Mouse (Mus musculus): ENCODE measurements around the gene Cnfn. TPM values are rescaled to one million over a fixed set of nuclear protein-coding genes. Genes with fewer than 3 reads are reported as not detected.

The Cnfn gene
- polyA plus RNA-seq, 1 experiment from 2014 or later: not detected

DNA sequence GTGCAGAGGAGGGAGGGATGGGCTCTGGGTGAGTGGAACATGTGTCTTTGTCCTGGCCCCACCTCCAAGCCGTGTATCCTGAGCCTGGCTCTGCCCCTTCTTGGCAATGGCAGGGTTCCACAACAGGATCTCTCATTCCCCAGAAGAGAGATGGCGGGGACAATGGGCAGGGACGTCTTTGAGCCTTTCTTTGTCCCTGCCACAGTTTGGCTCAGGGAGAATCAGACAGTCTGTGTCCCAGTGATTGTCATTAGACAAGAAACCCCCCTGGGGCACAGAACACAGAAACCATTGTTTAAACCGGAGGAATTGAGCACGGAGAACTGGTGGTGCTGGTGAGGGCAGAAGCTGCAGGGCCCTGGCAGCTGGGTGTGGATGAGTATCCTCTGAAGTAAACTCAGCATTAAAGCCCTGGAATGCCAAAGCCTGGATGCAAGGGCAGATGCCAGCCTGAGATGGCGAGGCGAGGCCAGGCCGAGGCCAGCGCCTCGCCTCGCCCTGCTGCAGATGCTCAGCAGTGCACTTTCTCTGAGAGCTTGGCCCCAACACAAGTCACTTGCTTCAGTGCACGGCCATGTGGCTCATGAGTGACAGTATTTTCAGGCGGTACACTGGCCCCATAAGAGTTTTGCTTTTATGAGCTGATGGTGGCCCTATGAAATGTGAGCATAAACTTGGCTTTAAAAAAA is 3.4 kb downstream of the Cnfn start:
- Histone ChIP-seq H3K4me1 (ENCODE audit: control insufficient read depth, insufficient read depth, low read length) (peaks cover 11% of the 10 kb centered on the region), H3K9ac (ENCODE audit: low read length) (peak overlapping the region; percentile 29; the same call in 1 of the 2 replicates), H3K27ac (ENCODE audit: low read depth, low read length) (no peak overlapping the region), H3K4me2 (ENCODE audit: low read length) (no peak overlapping the region), H3K9me3 (replicated peaks; ENCODE audit: control insufficient read depth, low read length) (no peaks in the 10 kb centered on the region), H3K36me3 (ENCODE audit: control insufficient read depth, insufficient read depth, low read length) (peaks cover 27% of the 10 kb centered on the region), H3K27me3 (replicated peaks; ENCODE audit: control insufficient read depth, insufficient read depth, low read length) (peaks cover 22% of the 10 kb centered on the region), H3K4me3 (ENCODE audit: low read depth, low read length) (no peak overlapping the region)
- peak; percentile 41 for DNase-seq (ENCODE audit: low spot score)
- WGBS: 12% methylated on average over 13 of the region's 13 CpGs
- peak; percentile 31; the same call in 1 of the 2 replicates for ATAC-seq

DNA sequence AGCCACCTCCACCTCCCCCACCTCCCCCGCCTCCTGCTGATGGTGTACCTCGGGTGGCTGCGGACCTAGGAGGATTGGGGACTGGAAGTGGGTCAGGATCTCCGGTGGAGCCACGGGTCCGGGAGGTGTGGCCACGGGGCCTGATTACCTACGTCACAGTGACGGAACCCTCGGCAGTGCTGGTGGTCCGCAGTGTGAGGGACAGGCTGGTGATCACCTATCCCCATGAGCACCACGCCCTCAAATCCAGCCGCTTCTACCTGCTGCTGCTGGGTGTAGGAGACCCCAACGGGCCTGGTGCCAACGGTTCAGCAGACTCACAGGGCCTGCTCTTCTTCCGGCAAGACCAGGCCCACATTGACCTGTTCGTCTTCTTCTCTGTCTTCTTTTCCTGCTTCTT is 5.9 kb downstream of the Cnfn start:
- peaks cover 51% of the 10 kb centered on the region for H3K36me3 ChIP-seq (ENCODE audit: control insufficient read depth, insufficient read depth, low read length)
- H3K4me1 ChIP-seq (ENCODE audit: control insufficient read depth, insufficient read depth, low read length): peaks cover 11% of the 10 kb centered on the region
- no peak overlapping the region for H3K4me3 ChIP-seq (ENCODE audit: low read depth, low read length)
- H3K27ac ChIP-seq (ENCODE audit: low read depth, low read length): no peak overlapping the region
- no peaks in the 10 kb centered on the region for H3K9me3 ChIP-seq (replicated peaks; ENCODE audit: control insufficient read depth, low read length)
- ATAC-seq (no peak), DNase-seq (ENCODE audit: low spot score) (no peak)
- 97% methylated on average over 17 of the region's 17 CpGs for WGBS
- peaks cover 14% of the 10 kb centered on the region for H3K27me3 ChIP-seq (replicated peaks; ENCODE audit: control insufficient read depth, insufficient read depth, low read length)
- no peak overlapping the region for H3K4me2 ChIP-seq (ENCODE audit: low read length)
- H3K9ac ChIP-seq (ENCODE audit: low read length): no peak overlapping the region

DNA sequence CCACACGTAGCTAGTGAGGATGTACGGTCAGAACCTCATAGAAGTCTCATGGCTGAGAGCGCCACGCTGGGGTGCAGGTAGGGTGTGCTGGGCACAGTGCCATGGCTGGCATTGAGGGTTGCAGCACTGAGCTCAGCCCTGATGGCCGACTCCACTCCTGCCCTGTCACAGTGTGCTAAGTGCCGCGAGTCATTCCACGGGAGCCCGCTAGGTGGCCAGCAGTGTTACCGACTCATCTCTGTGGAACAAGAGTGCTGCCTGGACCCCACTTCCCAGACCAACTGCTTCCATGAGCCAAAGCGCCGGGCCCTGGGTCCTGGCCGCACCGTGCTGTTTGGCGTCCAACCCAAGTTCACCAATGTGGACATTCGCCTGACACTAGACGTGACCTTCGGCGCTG is 6.4 kb downstream of the Cnfn start:
- H3K4me3 ChIP-seq (ENCODE audit: low read depth, low read length): no peak overlapping the region
- H3K4me2 ChIP-seq (ENCODE audit: low read length): no peak overlapping the region
- H3K9me3 ChIP-seq (replicated peaks; ENCODE audit: control insufficient read depth, low read length): no peaks in the 10 kb centered on the region
- ATAC-seq (no peak), DNase-seq (ENCODE audit: low spot score) (no peak)
- H3K27me3 ChIP-seq (replicated peaks; ENCODE audit: control insufficient read depth, insufficient read depth, low read length): peaks cover 9% of the 10 kb centered on the region
- WGBS: 90% methylated on average over 19 of the region's 19 CpGs
- no peak overlapping the region for H3K9ac ChIP-seq (ENCODE audit: low read length)
- no peak overlapping the region for H3K27ac ChIP-seq (ENCODE audit: low read depth, low read length)
- peaks cover 51% of the 10 kb centered on the region for H3K36me3 ChIP-seq (ENCODE audit: control insufficient read depth, insufficient read depth, low read length)
- H3K4me1 ChIP-seq (ENCODE audit: control insufficient read depth, insufficient read depth, low read length): peaks cover 11% of the 10 kb centered on the region

DNA sequence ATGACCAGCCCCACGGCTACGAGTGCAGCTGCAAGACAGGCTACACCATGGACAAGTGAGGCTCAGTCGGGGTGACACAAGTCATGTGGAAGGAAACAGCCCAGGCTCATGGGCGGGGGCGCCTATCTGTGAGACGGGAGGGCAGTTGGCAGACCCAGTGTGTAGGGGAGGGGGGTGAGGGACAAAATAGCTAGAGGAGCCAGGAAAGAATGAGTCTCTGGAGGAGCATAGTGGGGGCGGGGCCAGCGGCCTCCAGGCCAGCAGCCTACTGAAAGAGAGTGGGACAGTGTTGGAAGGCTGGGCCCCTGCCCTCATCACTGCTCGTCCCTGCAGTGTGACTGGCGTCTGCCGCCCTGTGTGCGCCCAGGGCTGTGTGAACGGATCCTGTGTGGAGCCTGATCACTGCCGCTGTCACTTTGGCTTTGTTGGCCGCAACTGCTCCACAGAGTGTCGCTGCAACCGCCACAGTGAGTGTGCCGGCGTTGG is 10.8 kb downstream of the Cnfn start:
- Histone ChIP-seq H3K4me1 (ENCODE audit: control insufficient read depth, insufficient read depth, low read length) (no peaks in the 10 kb centered on the region), H3K27me3 (replicated peaks; ENCODE audit: control insufficient read depth, insufficient read depth, low read length) (no peaks in the 10 kb centered on the region), H3K4me3 (ENCODE audit: low read depth, low read length) (no peak overlapping the region), H3K4me2 (ENCODE audit: low read length) (no peak overlapping the region), H3K9ac (ENCODE audit: low read length) (no peak overlapping the region), H3K36me3 (ENCODE audit: control insufficient read depth, insufficient read depth, low read length) (peaks cover 80% of the 10 kb centered on the region), H3K9me3 (replicated peaks; ENCODE audit: control insufficient read depth, low read length) (no peaks in the 10 kb centered on the region), H3K27ac (ENCODE audit: low read depth, low read length) (no peak overlapping the region)
- peak; percentile 59; the same call in 1 of the 2 replicates for ATAC-seq
- peak; percentile 29 for DNase-seq (ENCODE audit: low spot score)
- WGBS: 61% methylated on average over 19 of the region's 19 CpGs

DNA sequence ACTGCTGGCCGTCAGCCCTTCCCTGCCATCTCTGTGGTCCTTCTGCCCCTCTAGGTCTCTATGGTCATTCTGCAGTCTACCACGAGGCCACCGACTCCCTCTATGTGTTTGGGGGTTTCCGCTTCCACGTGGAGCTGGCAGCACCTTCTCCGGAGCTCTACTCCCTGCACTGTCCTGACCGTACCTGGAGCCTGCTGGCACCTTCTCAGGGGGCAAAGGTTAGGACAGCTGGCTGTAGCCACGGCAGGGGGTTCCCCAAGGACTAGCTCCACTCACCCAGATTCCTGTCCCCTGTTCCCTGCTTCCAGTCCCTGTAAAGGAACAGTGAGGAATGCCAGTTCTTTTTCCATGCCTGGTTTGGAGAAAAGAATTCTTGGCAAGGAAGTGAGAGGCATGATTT is 20.7 kb downstream of the Cnfn start:
- peaks cover 82% of the 10 kb centered on the region for H3K36me3 ChIP-seq (ENCODE audit: control insufficient read depth, insufficient read depth, low read length)

DNA sequence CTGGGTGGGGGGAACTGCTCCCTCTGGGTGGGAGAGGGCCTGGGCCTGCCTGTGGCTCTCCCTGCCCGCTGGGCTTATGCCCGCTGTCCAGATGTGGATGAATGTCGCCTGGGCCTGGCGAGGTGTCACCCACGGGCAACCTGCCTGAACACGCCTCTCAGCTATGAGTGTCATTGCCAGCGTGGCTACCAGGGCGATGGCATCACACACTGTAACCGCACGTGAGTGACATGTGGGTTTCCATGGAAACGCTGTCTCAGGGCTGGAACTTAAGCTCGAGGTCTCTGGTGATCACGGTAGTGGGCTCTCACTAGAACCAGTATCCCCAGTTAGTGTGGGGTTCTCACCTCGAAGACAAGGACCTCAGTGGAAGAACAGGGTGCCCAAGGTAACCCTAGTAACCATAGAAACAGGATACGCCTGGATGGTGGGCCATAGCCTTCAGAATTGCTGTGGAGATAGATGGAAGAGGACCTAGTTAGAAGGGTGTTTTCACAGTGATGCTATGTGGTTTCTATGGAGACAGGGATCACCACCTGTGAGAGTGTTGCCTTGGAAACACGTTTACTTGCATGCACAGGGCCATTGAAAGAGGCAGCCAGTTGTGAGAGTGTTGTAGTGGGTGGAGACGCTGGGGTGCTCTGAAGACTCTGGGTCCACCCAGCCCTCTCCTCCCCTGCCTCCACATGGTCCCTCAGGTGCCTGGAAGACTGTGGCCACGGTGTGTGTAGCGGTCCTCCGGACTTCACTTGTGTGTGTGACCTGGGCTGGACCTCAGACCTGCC is 28.3 kb downstream of the Cnfn start:
- H3K4me3 ChIP-seq (ENCODE audit: low read depth, low read length): no peak overlapping the region
- H3K36me3 ChIP-seq (ENCODE audit: control insufficient read depth, insufficient read depth, low read length): peaks cover 64% of the 10 kb centered on the region
- no peaks in the 10 kb centered on the region for H3K27me3 ChIP-seq (replicated peaks; ENCODE audit: control insufficient read depth, insufficient read depth, low read length)
- H3K4me2 ChIP-seq (ENCODE audit: low read length): no peak overlapping the region
- 72% methylated on average over 20 of the region's 20 CpGs for WGBS
- ATAC-seq (peak; percentile 51; the same call in 1 of the 2 replicates), DNase-seq (ENCODE audit: low spot score) (peak; percentile 60)
- H3K9ac ChIP-seq (ENCODE audit: low read length): no peak overlapping the region
- H3K27ac ChIP-seq (ENCODE audit: low read depth, low read length): peak overlapping the region; percentile 14; the same call in 1 of the 2 replicates
- no peaks in the 10 kb centered on the region for H3K9me3 ChIP-seq (replicated peaks; ENCODE audit: control insufficient read depth, low read length)
- no peaks in the 10 kb centered on the region for H3K4me1 ChIP-seq (ENCODE audit: control insufficient read depth, insufficient read depth, low read length)

More for the DNA sequence above, 20.7 kb downstream of the Cnfn start:
- Histone ChIP-seq H3K4me3 (ENCODE audit: low read depth, low read length) (no peak overlapping the region), H3K9me3 (replicated peaks; ENCODE audit: control insufficient read depth, low read length) (peaks cover 3% of the 10 kb centered on the region; the same call in 1 of the 2 replicates), H3K4me1 (ENCODE audit: control insufficient read depth, insufficient read depth, low read length) (no peaks in the 10 kb centered on the region), H3K9ac (ENCODE audit: low read length) (no peak overlapping the region), H3K4me2 (ENCODE audit: low read length) (no peak overlapping the region), H3K27me3 (replicated peaks; ENCODE audit: control insufficient read depth, insufficient read depth, low read length) (no peaks in the 10 kb centered on the region), H3K27ac (ENCODE audit: low read depth, low read length) (no peak overlapping the region)
- no peak for DNase-seq (ENCODE audit: low spot score)
- ATAC-seq: no peak
- 92% methylated on average over 8 of the region's 8 CpGs for WGBS

DNA sequence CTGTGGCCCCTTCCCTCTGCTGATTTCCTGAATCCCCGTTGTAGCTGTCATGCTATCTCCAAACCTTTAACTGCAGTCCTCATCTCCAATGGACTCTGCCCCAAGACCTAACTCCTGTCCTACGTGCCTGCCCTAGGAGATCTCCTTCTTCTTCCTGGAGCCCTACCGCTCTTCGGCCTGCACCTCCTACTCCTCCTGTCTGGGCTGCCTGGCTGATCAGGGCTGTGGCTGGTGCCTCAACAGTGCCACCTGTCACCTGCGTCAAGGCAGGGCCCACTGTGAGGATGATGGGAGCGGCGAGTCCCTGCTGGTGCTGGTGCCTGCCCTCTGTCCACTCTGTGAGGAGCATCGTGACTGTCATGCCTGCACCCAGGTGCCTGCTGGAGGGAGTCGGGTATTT is 30.2 kb downstream of the Cnfn start:
- no peak overlapping the region for H3K4me3 ChIP-seq (ENCODE audit: low read depth, low read length)
- H3K36me3 ChIP-seq (ENCODE audit: control insufficient read depth, insufficient read depth, low read length): peaks cover 74% of the 10 kb centered on the region
- H3K9me3 ChIP-seq (replicated peaks; ENCODE audit: control insufficient read depth, low read length): no peaks in the 10 kb centered on the region
- no peaks in the 10 kb centered on the region for H3K4me1 ChIP-seq (ENCODE audit: control insufficient read depth, insufficient read depth, low read length)
- no peaks in the 10 kb centered on the region for H3K27me3 ChIP-seq (replicated peaks; ENCODE audit: control insufficient read depth, insufficient read depth, low read length)
- H3K27ac ChIP-seq (ENCODE audit: low read depth, low read length): no peak overlapping the region
- no peak for DNase-seq (ENCODE audit: low spot score)
- WGBS: 94% methylated on average over 9 of the region's 9 CpGs
- no peak overlapping the region for H3K4me2 ChIP-seq (ENCODE audit: low read length)
- no peak for ATAC-seq
- no peak overlapping the region for H3K9ac ChIP-seq (ENCODE audit: low read length)

DNA sequence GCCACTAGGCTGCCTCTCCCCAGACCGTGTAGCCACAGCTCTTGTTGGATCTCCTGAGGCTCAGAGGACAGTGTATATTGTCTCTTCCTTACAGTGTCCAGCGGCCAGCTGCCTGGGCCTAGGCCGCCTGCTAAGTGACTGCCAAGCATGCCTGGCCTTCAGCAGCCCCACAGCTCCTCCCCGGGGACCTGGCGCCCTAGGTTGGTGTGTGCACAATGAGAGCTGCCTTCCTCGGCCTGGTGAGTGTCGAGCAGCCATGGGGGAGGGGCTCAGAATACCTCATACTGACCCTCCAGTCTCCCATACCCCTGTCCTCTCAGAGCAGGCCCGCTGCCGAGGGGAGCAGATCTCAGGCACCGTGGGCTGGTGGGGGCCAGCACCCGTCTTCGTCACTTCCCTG is 35.1 kb downstream of the Cnfn start:
- Histone ChIP-seq H3K9ac (ENCODE audit: low read length) (no peak overlapping the region), H3K36me3 (ENCODE audit: control insufficient read depth, insufficient read depth, low read length) (peaks cover 63% of the 10 kb centered on the region), H3K4me2 (ENCODE audit: low read length) (no peak overlapping the region), H3K9me3 (replicated peaks; ENCODE audit: control insufficient read depth, low read length) (no peaks in the 10 kb centered on the region), H3K27me3 (replicated peaks; ENCODE audit: control insufficient read depth, insufficient read depth, low read length) (no peaks in the 10 kb centered on the region), H3K27ac (ENCODE audit: low read depth, low read length) (no peak overlapping the region), H3K4me3 (ENCODE audit: low read depth, low read length) (no peak overlapping the region), H3K4me1 (ENCODE audit: control insufficient read depth, insufficient read depth, low read length) (no peaks in the 10 kb centered on the region)
- DNase-seq (ENCODE audit: low spot score) (no peak), ATAC-seq (no peak)
- 79% methylated on average over 12 of the region's 12 CpGs for WGBS

Data from forebrain, embryonic 14.5 days (tissue).